Mouse (Mus musculus): Measurements from ENCODE around the gene Sh2d1b1.
A peak's percentile ranks its signal among the peaks of the same experiment; 100 is the strongest.

DNA sequence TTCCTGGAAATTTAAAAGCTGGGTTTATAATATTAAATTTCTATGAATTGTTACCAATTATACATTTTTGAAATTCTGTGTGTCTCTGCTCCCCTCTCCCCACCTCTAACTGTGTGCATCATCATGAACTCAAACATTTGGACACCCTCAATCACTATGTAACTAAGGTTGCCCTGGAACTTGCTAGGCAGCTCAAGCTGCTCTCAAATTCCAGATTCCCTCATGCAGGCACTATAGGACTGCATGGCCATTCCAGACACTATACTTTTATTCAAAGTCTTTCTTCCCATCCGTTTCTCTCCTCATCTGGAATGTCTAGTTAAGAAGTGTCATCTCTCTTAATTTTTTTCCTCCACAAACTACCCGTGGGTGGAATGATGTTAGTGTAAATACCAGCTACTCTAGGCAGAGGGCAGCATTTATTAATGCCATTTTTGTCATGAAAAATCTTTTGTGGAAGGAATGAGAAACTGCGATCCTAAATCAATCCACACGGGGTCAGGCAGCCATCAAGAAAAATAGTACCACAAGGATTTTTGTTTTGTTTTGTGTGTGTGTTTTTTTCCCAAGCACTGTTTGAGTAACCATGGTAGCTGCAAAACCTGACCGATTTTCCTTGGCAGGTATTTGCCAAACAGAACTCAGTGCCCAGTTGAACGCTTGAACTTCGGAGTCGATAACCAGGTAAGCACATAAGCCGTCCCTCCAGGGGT, 15.3 kb downstream of the Sh2d1b1 start:
- peak; percentile 94 for TF ChIP-seq CTCF (IDR thresholded peaks at IDR 0.05; ENCODE audit: low read depth)
- no peak for TF ChIP-seq EP300 (optimal IDR thresholded peaks at IDR 0.05)
